Comparison of ENCODE assay signal across 20 mouse cellular contexts in genomic region chr17:46243624-46244023, GRCm38 (mm10). TPM values are rescaled to one million over a fixed set of nuclear protein-coding genes. Genes with fewer than 3 reads are reported as not detected.
DNase-seq lines count a peak whose midpoint lies in the region; TF ChIP-seq lines count a peak whose summit lies in the region.
"Had no signal": no experiment of that assay in that cellular context is flagged by ENCODE, and none has a peak within 500 bp of the region (broad histone marks: within the 10 kb centered on the region; RNA-seq: fewer than 3 reads in every experiment).

No protein-coding gene starts in this region.

- H3ac ChIP-seq in myocyte (ENCODE audit: control insufficient read depth, insufficient read length) = no peak overlapping the region

- H3K79me2 ChIP-seq in myocyte (ENCODE audit: control insufficient read depth, insufficient read depth) = peaks cover 29% of the 10 kb centered on the region

- H3K27me3 ChIP-seq in myocyte (ENCODE audit: control insufficient read depth, insufficient read depth, insufficient read length) = no peaks in the 10 kb centered on the region
- H3K27me3 ChIP-seq: embryonic facial prominence, embryonic 12.5 days; hindbrain, embryonic 12.5 days; liver, embryonic 15.5 days; neural tube, embryonic 15.5 days had no signal

- DNase-seq in embryo, embryonic 10 days (ENCODE audit: low spot score) = peak; percentile 11
- no peak for DNase-seq in embryo, embryonic 10.5 days (ENCODE audit: low spot score)
- DNase-seq in layer of hippocampus, adult 2 months (ENCODE audit: low spot score in 2 of 2) = no peak
- no peak for DNase-seq in layer of hippocampus, adult 9-11 months
- peak; percentile 36 for DNase-seq in adipocyte (ENCODE audit: low spot score)
- no peak for DNase-seq in gastrocnemius, postnatal 25 days
- DNase-seq: B cell, adult 2 months; cerebellum, adult 11 months; gastrocnemius, postnatal 36 days; heart, adult 2 months; right cerebral cortex, adult 18-20 months; right cerebral cortex, postnatal 4 days; thymus, postnatal 25 days had no signal

- TF ChIP-seq POLR2A in myocyte (IDR thresholded peaks at IDR 0.05; ENCODE audit: insufficient read length, low read depth) = no peak

- no peak overlapping the region for H3K4me3 ChIP-seq in layer of hippocampus, adult 2 months
- H3K4me3 ChIP-seq in myocyte = no peak overlapping the region
- H3K4me3 ChIP-seq: embryonic facial prominence, embryonic 12.5 days; heart, adult 2 months; hindbrain, embryonic 12.5 days; left cerebral cortex, adult 2 months; liver, embryonic 15.5 days; neural tube, embryonic 15.5 days had no signal

- no peak for TF ChIP-seq CTCF in layer of hippocampus, adult 2 months (conservative IDR thresholded peaks at IDR 0.05)

- no peak overlapping the region for H3K4me2 ChIP-seq in myocyte (ENCODE audit: low read depth)
- H3K4me2 ChIP-seq: embryonic facial prominence, embryonic 12.5 days; hindbrain, embryonic 12.5 days; liver, embryonic 15.5 days; midbrain, embryonic 11.5 days; neural tube, embryonic 15.5 days had no signal

- peaks cover 23% of the 10 kb centered on the region for H3K36me3 ChIP-seq in myocyte (ENCODE audit: control insufficient read depth, insufficient read depth)

- H3K27ac ChIP-seq in layer of hippocampus, adult 2 months = peak overlapping the region; percentile 41; the same call in 1 of the 2 replicates
- H3K27ac ChIP-seq: embryonic facial prominence, embryonic 12.5 days; heart, adult 2 months; hindbrain, embryonic 12.5 days; left cerebral cortex, adult 2 months; liver, embryonic 15.5 days; neural tube, embryonic 15.5 days had no signal

TF ChIP-seq in myocyte, 11 proteins besides CTCF, POLR2A, EP300 and RAD21:
- TF ChIP-seq TCF12 (IDR thresholded peaks at IDR 0.05; ENCODE audit: insufficient read depth, poor library complexity, severe bottlenecking) (no peak), POLR2AphosphoS2 (IDR thresholded peaks at IDR 0.05; ENCODE audit: insufficient read length, low read depth) (peak; percentile 40)

RNA-seq across cellular contexts. Expression of gene Polr1c, which starts 4.2 kb away (rescaled TPM):
- 10 to 100 TPM; 37.6 to 39.0 TPM for total RNA-seq in layer of hippocampus, adult 2 months (2021)
- polyA plus RNA-seq in myocyte (2012; fragmentation: generic; extraction: Trizol) = 105 TPM
- total RNA-seq in gastrocnemius, postnatal 25 days (2021) = 10 to 100 TPM; 16.4 to 16.5 TPM

RNA-seq across cellular contexts. Expression of gene Yipf3, which starts 4.3 kb away (rescaled TPM):
- total RNA-seq in layer of hippocampus, adult 2 months (2021) = 10 to 100 TPM; 80.3 to 95.2 TPM
- 112 TPM for polyA plus RNA-seq in myocyte (2012; fragmentation: generic; extraction: Trizol)
- 10 to 100 TPM; 49.4 to 54.7 TPM for total RNA-seq in gastrocnemius, postnatal 25 days (2021)

RNA-seq across cellular contexts. Expression of gene Lrrc73, which starts 9.7 kb away (rescaled TPM):
- 10 to 100 TPM; 57.3 to 58.2 TPM for total RNA-seq in layer of hippocampus, adult 2 months (2021)
- polyA plus RNA-seq in myocyte (2012; fragmentation: generic; extraction: Trizol) = 2.0 TPM
- under 1 TPM; 0.33 to 0.35 TPM for total RNA-seq in gastrocnemius, postnatal 25 days (2021)
- polyA plus RNA-seq: liver, embryonic 15.5 days had no signal

RNA-seq across cellular contexts. Expression of gene Tjap1, which starts 39.2 kb away (rescaled TPM):
- 10 to 100 TPM; 54.0 to 56.7 TPM for total RNA-seq in layer of hippocampus, adult 2 months (2021)
- 50.9 TPM for polyA plus RNA-seq in myocyte (2012; fragmentation: generic; extraction: Trizol)
- 10 to 100 TPM; 31.7 to 39.1 TPM for total RNA-seq in gastrocnemius, postnatal 25 days (2021)

RNA-seq across cellular contexts. Expression of gene Xpo5, which starts 41.0 kb away (rescaled TPM):
- total RNA-seq in layer of hippocampus, adult 2 months (2021) = 10 to 100 TPM; 44.0 to 48.3 TPM
- 31.9 TPM for polyA plus RNA-seq in myocyte (2012; fragmentation: generic; extraction: Trizol)
- 1 to 10 TPM; 9.0 to 9.4 TPM for total RNA-seq in gastrocnemius, postnatal 25 days (2021)

Comparison
In these comparisons a context has a peak if more than half of its experiments do, and no peak if none do; other contexts are left out.
1. DNase-seq: peak in embryo, embryonic 10 days (single experiment) and adipocyte (single experiment); none in embryo, embryonic 10.5 days (single experiment), layer of hippocampus, adult 2 months (0 of 2), layer of hippocampus, adult 9-11 months (single experiment) and gastrocnemius, postnatal 25 days (single experiment).
2. RNA of gene Lrrc73, which starts 9.7 kb away (total RNA-seq): 57.3 to 58.2 TPM in layer of hippocampus, adult 2 months; 0.33 to 0.35 TPM in gastrocnemius, postnatal 25 days; every median in the first group is over 10 times any median in the second.